Mouse (Mus musculus) small intestine, adult 10 weeks (tissue): Measurements from ENCODE around the gene Pnlip. TPM values are rescaled to one million over a fixed set of nuclear protein-coding genes. Genes with fewer than 3 reads are reported as not detected.

Experiments
- polyA plus RNA-seq: library from polyadenylated mRNA; stranded (reverse); fragments of 350-450 nt; fragmentation: Illumina TruSeq; extraction: RNeasy Lipid Tissue Mini Kit (QIAGEN cat#74804); gene quantifications from one replicate; pipeline ENCODE4 v1.2.3, GENCODE M21; 2014; ENCODE audit warnings: low replicate concordance

Pnlip gene
- polyA plus RNA-seq = 1,589 TPM

GRCm38 (mm10) chr19:58652198-58652597 lies at the start of gene Pnlip:
Gene Pnlip (plus strand): TSS chr19:58652498.

DNA sequence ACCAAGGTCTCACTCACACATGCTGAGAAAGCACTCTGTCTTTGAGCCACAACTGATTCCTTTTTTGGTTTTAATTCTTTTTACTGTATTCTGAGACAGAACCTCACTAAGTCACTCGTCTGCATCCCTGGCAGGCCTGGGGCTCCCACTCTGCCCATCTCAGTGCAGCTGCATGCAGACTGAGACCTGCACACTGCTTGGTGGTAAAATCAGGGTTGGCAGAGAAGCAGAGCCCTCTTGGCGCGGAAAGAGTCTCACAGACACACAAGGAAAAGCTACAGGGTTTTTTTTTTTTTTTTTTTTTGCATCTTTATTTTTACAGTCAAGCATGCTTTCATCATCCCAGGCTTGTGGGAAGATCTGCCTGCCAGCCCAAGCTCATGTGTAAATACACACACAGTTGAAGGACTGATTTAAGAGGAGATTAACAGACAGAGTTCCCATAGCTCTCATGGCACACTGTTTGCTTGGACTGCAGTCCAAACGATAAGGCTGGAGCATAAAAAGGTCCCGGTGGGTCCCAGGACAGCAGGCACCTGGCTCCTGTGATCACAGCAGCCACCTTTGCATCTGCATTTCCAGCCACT lies 76.2 kb downstream of the Pnlip start, which contains the start of gene Pnliprp1:
TSS of gene Pnliprp1 (plus strand) at position 443 of the 587 bp plus-strand sequence.

Other genes with a start within 250 kb of the Pnlip start
- 1.4 TPM for gene Gfra1, start 196.6 kb upstream of the Pnlip start, polyA plus RNA-seq
- gene Ccdc172, start 140.5 kb upstream of the Pnlip start, polyA plus RNA-seq = not detected
- gene Pnliprp1, start 76.4 kb downstream of the Pnlip start, polyA plus RNA-seq = 272 TPM
- 124 TPM for gene Pnliprp2, start 107.2 kb downstream of the Pnlip start, polyA plus RNA-seq
- not detected for gene 1700019N19Rik, start 142.0 kb downstream of the Pnlip start, polyA plus RNA-seq